Mouse (Mus musculus) heart, embryonic 11.5 days (tissue): ENCODE measurements at regions not wholly inside any gene's neighbourhood (a gene's known extent, or its start where the extent isn't known, plus 50 kb on each side); places are given as distances from the start of the nearest gene placed in this dataset.
"Not testable (repeated sequence)": the region's sequence is repeated elsewhere in the genome, so short reads cannot be mapped to it uniquely, and the experiment has no call there.

Source experiments
- ATAC-seq: fragments of 200-750 bp; cut with Nextera tagmentation; replicated peaks from 2 replicates; pipeline ENCODE4 v1.8.0; 2017; ENCODE audit warnings: moderate library complexity; ENCODE audit not compliant: insufficient number of reproducible peaks, low FRiP score, low TSS enrichment
- H3K27ac ChIP-seq: fragments of 300-500 bp; sonication (generic); 2 replicates; pipeline ENCODE4 v1.5.1; 2014; ENCODE audit warnings: mild to moderate bottlenecking, low read depth, low read length
- H3K27me3 ChIP-seq: fragments of 300-500 bp; sonication (generic); 2 replicates; pipeline ENCODE4 v1.6.1; 2014; ENCODE audit warnings: mild to moderate bottlenecking, low read length, mixed read lengths; ENCODE audit not compliant: control insufficient read depth, insufficient read depth
- H3K36me3 ChIP-seq: fragments of 300-500 bp; sonication (generic); 2 replicates; pipeline ENCODE4 v1.6.1; 2014; ENCODE audit warnings: mild to moderate bottlenecking, low read length, moderate library complexity, mixed read lengths; ENCODE audit not compliant: control insufficient read depth, insufficient read depth
- H3K4me1 ChIP-seq: fragments of 300-500 bp; sonication (generic); 2 replicates; pipeline ENCODE4 v1.6.1; 2014; ENCODE audit warnings: low read length; ENCODE audit not compliant: control insufficient read depth, insufficient read depth
- H3K4me2 ChIP-seq: fragments of 300-500 bp; sonication (generic); 2 replicates; pipeline ENCODE4 v1.6.1; 2014; ENCODE audit warnings: mild to moderate bottlenecking, moderate library complexity
- H3K4me3 ChIP-seq: fragments of 300-500 bp; sonication (generic); 2 replicates; pipeline ENCODE4 v1.5.1; 2014; ENCODE audit warnings: low read depth, low read length
- H3K9ac ChIP-seq: fragments of 300-500 bp; sonication (generic); 2 replicates; pipeline ENCODE4 v1.6.1; 2014; ENCODE audit warnings: mild to moderate bottlenecking, low read depth, low read length, moderate library complexity
- H3K9me3 ChIP-seq: fragments of 300-500 bp; sonication (generic); replicated peaks from 2 replicates; pipeline ENCODE4 v1.6.1; 2016; ENCODE audit warnings: low read length; ENCODE audit not compliant: control insufficient read depth
- WGBS: fragments of 180-500 bp; shearing (Covaris S2); extraction: QIAGEN DNeasy Blood & Tissue Kit; methylation state at CpG from one replicate; pipeline ENCODE4 v1.1.7; 2014; ENCODE audit not compliant: insufficient replicate concordance; 5-methylcytosine and 5-hydroxymethylcytosine counted together

DNA sequence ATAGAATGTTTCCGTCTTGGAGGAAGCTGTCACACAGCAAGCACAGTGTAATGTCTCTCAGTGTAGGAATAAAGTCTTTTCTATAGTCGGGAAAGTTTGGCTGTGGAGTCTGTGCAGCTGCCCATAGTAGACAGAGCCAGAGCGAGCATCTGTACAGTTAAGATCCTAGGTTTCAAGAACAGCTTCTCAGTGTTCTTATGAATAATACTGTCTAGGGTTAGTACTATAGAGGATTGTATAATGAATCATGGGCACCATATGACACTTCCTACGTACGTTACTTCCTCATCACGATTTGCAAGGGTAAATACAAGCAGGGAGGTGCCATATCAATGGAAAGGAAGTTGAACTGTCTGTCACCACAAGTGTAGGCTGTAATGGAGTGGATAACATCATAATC is 645.6 kb upstream of the Negr1 start:
- no peaks in the 10 kb centered on the region for H3K36me3 ChIP-seq
- H3K9me3 ChIP-seq = no peaks in the 10 kb centered on the region
- H3K4me1 ChIP-seq = no peaks in the 10 kb centered on the region
- no peaks in the 10 kb centered on the region for H3K27me3 ChIP-seq
- H3K4me3 ChIP-seq = no peak overlapping the region
- no peak overlapping the region for H3K9ac ChIP-seq
- H3K27ac ChIP-seq = no peak overlapping the region
- no peak for ATAC-seq
- 74% methylated on average over 6 of the region's 6 CpGs for WGBS
- H3K4me2 ChIP-seq = no peak overlapping the region

DNA sequence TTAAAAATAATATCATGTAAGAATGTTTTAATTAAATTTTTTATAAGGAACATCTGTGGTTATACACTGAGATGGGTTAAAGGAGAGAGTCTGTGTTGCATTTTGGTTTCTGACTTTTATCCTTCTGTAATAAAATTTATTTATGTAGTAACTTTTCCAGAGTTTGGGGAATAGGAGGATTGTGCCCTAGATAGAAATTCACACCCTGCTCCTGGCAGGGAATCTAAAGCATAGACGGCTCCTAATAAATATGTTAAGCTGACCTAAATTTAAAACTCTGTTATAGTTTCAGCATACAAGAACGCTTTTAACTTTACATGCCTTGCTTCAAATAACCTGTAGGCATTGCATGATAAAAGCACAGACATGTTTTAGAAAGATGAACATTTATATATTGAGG is 618.7 kb upstream of the Negr1 start:
- H3K4me2 ChIP-seq = no peak overlapping the region
- ATAC-seq = no peak

DNA sequence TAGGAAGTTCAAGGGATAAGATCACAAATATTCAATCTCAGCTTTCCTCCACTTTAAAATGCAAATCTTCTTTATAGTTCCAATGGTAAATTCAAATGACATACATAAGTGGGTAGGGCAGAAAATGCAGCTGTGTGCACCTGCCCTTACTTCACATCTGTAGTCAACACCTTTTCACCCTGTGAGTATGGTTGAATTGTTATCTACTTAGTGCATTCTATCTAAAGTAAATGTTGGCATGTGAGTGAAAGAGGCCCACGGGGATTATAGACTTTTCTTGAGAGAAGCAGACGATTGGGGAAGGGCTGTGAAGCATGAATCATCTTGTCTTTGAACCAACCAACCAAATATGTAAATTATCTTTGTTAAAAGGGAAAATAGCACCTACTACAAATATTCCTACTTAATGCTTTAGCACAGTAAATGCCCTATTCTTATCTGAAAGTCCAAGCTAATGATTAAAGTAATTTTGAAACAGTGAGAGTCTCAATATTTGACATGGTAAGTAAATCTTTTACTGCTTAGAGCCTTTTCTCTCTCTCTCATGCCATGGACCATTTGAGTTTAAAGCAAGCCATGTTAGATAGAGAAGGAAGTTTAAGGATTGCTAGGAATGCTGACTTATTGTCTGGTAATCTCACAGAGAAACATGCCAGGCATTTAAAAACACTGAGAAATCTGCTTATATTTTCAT is 617.4 kb upstream of the Negr1 start:
- Histone ChIP-seq H3K9ac (no peak overlapping the region), H3K4me1 (no peaks in the 10 kb centered on the region), H3K4me3 (no peak overlapping the region), H3K36me3 (no peaks in the 10 kb centered on the region), H3K27ac (no peak overlapping the region), H3K9me3 (no peaks in the 10 kb centered on the region), H3K27me3 (no peaks in the 10 kb centered on the region), H3K4me2 (no peak overlapping the region)
- 33% methylated on average over 2 of the region's 2 CpGs for WGBS
- no peak for ATAC-seq

More for the DNA sequence above, 618.7 kb upstream of the Negr1 start:
- Histone ChIP-seq H3K27ac (no peak overlapping the region), H3K9ac (no peak overlapping the region), H3K27me3 (no peaks in the 10 kb centered on the region), H3K4me1 (no peaks in the 10 kb centered on the region), H3K9me3 (no peaks in the 10 kb centered on the region), H3K4me3 (no peak overlapping the region), H3K36me3 (no peaks in the 10 kb centered on the region)
- WGBS = 69% methylated on average over 2 of the region's 2 CpGs

DNA sequence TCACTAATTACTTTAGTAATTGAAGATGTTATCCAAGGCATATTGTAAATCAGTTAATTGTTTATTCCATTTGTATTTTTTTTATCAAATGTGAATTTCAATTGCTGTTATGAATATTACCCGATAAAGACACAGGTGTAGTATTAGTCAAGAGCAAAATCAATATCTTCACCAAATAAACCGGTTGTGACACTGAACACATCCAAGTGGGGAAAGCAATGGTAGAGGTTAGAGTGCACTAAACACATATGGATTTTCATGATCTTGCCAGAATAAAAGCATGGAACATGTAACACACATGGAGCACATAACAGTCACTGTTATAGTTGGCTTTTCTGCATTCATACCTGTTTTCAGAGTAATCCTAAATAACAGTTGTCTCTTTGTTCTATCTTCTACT is 616.4 kb upstream of the Negr1 start:
- Histone ChIP-seq H3K27me3 (no peaks in the 10 kb centered on the region), H3K4me2 (no peak overlapping the region), H3K4me3 (no peak overlapping the region), H3K4me1 (no peaks in the 10 kb centered on the region), H3K36me3 (no peaks in the 10 kb centered on the region), H3K27ac (no peak overlapping the region), H3K9ac (no peak overlapping the region), H3K9me3 (no peaks in the 10 kb centered on the region)
- 89% methylated on average over 2 of the region's 2 CpGs for WGBS
- no peak for ATAC-seq

DNA sequence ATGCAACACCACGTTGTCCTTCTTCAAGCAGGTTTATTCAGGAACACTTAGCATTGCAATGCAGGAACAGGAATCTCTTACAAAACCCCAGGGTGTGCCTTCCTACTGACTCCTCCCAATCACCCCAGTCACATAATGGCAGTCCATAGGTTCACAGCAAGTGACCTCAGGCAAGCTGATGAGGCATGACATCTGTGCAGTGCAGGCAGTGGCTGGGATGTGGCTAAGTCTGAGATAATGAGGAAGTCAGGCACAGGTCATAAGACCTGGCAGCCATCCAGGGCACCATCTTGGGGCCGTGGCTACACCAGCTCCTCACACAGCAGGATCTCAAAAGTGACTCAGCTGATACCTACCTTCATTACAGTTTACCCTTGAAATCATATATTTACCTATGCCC is 599.1 kb upstream of the Negr1 start:
- not testable (repeated sequence) for H3K4me1 ChIP-seq

DNA sequence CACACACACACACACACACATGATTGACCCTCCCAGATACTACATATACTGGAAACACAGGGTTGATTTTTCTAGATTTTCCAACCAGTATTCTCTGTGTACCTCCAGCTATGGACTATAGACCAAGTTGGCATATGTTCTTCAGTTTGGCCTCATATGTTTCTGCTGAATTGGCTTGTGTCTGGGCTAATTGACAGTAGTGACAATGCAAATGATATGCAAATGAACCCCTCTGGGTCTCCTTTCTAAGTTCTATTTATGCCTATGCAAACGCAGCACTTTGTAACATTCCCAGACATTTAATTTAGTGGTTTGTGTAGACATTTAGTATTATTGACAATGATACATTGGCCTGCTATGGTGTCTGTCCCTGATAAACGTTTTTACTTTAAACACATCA is 582.0 kb upstream of the Negr1 start:
- Histone ChIP-seq H3K36me3 (no peaks in the 10 kb centered on the region), H3K9ac (no peak overlapping the region), H3K4me2 (no peak overlapping the region), H3K4me1 (no peaks in the 10 kb centered on the region), H3K4me3 (no peak overlapping the region), H3K27me3 (no peaks in the 10 kb centered on the region), H3K9me3 (no peaks in the 10 kb centered on the region), H3K27ac (no peak overlapping the region)
- 58% methylated on average over 2 of the region's 2 CpGs for WGBS
- no peak for ATAC-seq

More for the DNA sequence above, 599.1 kb upstream of the Negr1 start:
- not testable (repeated sequence) for H3K27ac ChIP-seq, H3K27me3 ChIP-seq, H3K36me3 ChIP-seq, H3K9ac ChIP-seq, H3K4me3 ChIP-seq, H3K4me2 ChIP-seq, H3K9me3 ChIP-seq, ATAC-seq
- 41% methylated on average over 2 of the region's 2 CpGs for WGBS

DNA sequence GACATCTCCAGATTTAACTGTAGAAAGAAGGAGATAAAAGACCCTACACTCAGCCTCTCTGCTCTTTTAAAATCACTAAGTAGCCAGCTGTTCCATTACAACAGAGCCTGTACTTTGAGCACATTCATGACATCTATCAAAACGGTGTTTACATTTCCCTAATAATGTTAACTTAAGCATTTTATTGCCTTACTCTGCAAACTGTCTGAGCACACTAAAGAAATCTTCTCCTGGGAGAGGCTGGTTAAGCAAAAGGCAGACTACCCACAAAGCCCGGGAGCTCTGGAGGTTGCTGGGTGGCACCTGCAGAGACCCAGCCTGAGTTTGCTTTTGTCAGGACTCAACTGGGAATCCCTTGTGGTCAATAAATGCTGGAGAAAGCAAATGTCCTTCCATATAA is 567.5 kb upstream of the Negr1 start:
- no peaks in the 10 kb centered on the region for H3K36me3 ChIP-seq
- H3K27ac ChIP-seq = no peak overlapping the region
- no peaks in the 10 kb centered on the region for H3K9me3 ChIP-seq
- ATAC-seq = no peak
- no peak overlapping the region for H3K4me3 ChIP-seq
- no peaks in the 10 kb centered on the region for H3K27me3 ChIP-seq
- H3K9ac ChIP-seq = no peak overlapping the region
- no peak overlapping the region for H3K4me2 ChIP-seq
- H3K4me1 ChIP-seq = no peaks in the 10 kb centered on the region
- WGBS = 69% methylated on average over 2 of the region's 2 CpGs

DNA sequence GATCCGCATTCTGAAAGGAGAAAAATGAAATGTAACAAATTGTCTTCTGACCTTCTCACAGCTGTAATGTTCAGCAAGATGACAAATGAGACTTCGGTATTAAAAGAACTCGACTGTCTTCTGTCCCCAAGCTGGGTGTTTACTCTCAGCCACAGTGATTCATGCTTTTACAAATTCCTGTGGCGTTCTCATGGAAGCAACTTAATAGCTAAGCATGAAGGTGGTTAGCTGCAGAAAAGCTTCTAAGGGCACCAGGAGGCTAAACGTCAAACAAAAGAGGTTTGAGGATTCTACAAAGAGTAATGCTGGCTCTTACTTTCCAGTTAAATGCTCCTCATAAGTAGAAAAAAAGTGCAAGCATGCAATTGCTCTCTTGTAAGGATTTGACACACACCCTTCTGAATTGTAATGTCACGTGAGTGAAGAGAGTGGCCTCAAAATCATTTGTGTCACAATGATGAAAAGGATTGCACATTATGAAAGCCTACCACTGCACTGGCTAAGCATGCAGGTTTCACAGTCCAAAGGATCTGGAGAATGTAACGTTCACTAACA is 543.8 kb upstream of the Negr1 start:
- no peak overlapping the region for H3K27ac ChIP-seq
- no peak overlapping the region for H3K4me2 ChIP-seq
- H3K27me3 ChIP-seq = no peaks in the 10 kb centered on the region
- H3K9me3 ChIP-seq = no peaks in the 10 kb centered on the region
- H3K4me1 ChIP-seq = no peaks in the 10 kb centered on the region
- 71% methylated on average over 7 of the region's 7 CpGs for WGBS
- no peak overlapping the region for H3K4me3 ChIP-seq
- no peak for ATAC-seq
- no peak overlapping the region for H3K9ac ChIP-seq
- no peaks in the 10 kb centered on the region for H3K36me3 ChIP-seq

DNA sequence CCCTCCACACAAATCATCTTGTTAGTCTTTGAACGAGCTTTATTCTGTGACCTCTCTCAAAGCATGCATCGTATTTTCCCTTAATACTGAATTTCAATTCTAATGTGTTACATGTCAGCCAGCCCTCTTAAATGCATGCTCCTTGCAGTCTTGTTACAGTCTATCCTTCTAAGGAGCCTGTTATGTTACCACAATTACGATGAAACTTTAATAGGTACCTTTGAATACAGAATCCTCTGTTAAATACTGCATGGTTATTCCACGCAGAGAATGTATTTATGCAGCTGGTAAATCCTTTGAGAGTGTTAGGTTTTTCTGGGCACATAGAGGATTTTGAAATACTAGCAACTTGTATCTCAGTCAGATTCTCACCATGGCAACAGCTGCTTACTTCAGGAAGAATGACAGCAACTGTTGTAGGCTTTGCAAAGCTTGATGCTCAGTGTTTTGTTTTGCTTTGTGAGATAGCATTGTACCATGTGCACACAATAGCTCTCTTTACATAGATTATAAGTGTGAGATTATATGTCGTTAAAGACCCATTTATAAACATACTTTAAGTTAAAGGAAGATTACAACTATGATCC is 532.9 kb upstream of the Negr1 start:
- 72% methylated on average over 5 of the region's 5 CpGs for WGBS
- Histone ChIP-seq H3K36me3 (no peaks in the 10 kb centered on the region), H3K9me3 (no peaks in the 10 kb centered on the region), H3K4me2 (no peak overlapping the region), H3K27me3 (no peaks in the 10 kb centered on the region), H3K4me3 (no peak overlapping the region), H3K4me1 (no peaks in the 10 kb centered on the region), H3K27ac (no peak overlapping the region), H3K9ac (no peak overlapping the region)
- no peak for ATAC-seq
